Mouse (Mus musculus): ENCODE measurements around the gene 2010111I01Rik. TPM values are rescaled to one million over a fixed set of nuclear protein-coding genes. Genes with fewer than 3 reads are reported as not detected.

The 2010111I01Rik gene
- polyA plus RNA-seq, 1 experiment = 63.6 TPM

GRCm38 (mm10) chr13:63039848-63040247 lies 75.2 kb downstream of the 2010111I01Rik start:
- H3K27ac ChIP-seq (ENCODE audit: insufficient read depth, low read length) = no peak overlapping the region
- H3K9ac ChIP-seq (ENCODE audit: low read depth, poor library complexity, severe bottlenecking) = no peak overlapping the region
- TF ChIP-seq EP300 (IDR thresholded peaks at IDR 0.05; ENCODE audit: insufficient read depth, low read depth, low read length) (no peak), CTCF (IDR thresholded peaks at IDR 0.05; ENCODE audit: low read depth, low read length) (no peak), POLR2A (IDR thresholded peaks at IDR 0.05; ENCODE audit: insufficient read depth, low read length) (no peak)
- H3K9me3 ChIP-seq (replicated peaks; ENCODE audit: control insufficient read depth, insufficient read depth, low read length, poor library complexity, severe bottlenecking) = no peaks in the 10 kb centered on the region
- no peaks in the 10 kb centered on the region for H3K36me3 ChIP-seq (ENCODE audit: control insufficient read depth, insufficient read depth, low read length, poor library complexity, severe bottlenecking)
- no peaks in the 10 kb centered on the region for H3K4me1 ChIP-seq (ENCODE audit: control insufficient read depth, insufficient read depth, low read length)
- H3K27me3 ChIP-seq (ENCODE audit: control insufficient read depth, insufficient read depth, low read length, poor library complexity, severe bottlenecking) = no peaks in the 10 kb centered on the region
- H3K4me3 ChIP-seq (ENCODE audit: low read depth, low read length) = no peak overlapping the region

- no peak overlapping the region for H3K9ac ChIP-seq (ENCODE audit: low read depth, poor library complexity, severe bottlenecking)
- H3K27ac ChIP-seq (ENCODE audit: insufficient read depth, low read length) = no peak overlapping the region
- no peak overlapping the region for H3K4me3 ChIP-seq (ENCODE audit: low read depth, low read length)
- no peaks in the 10 kb centered on the region for H3K9me3 ChIP-seq (replicated peaks; ENCODE audit: control insufficient read depth, insufficient read depth, low read length, poor library complexity, severe bottlenecking)
- H3K36me3 ChIP-seq (ENCODE audit: control insufficient read depth, insufficient read depth, low read length, poor library complexity, severe bottlenecking) = no peaks in the 10 kb centered on the region
- H3K4me1 ChIP-seq (ENCODE audit: control insufficient read depth, insufficient read depth, low read length) = no peaks in the 10 kb centered on the region
- H3K27me3 ChIP-seq (ENCODE audit: control insufficient read depth, insufficient read depth, low read length, poor library complexity, severe bottlenecking) = no peaks in the 10 kb centered on the region
- TF ChIP-seq POLR2A (IDR thresholded peaks at IDR 0.05; ENCODE audit: insufficient read depth, low read length) = no peak
- peak; percentile 7 for TF ChIP-seq CTCF (IDR thresholded peaks at IDR 0.05; ENCODE audit: low read depth, low read length)
Measured at GRCm38 (mm10) chr13:63045504-63046205, 81.0 kb downstream of the 2010111I01Rik start.

- Histone ChIP-seq H3K4me3 (ENCODE audit: low read depth, low read length) (no peak overlapping the region), H3K4me1 (ENCODE audit: control insufficient read depth, insufficient read depth, low read length) (no peaks in the 10 kb centered on the region), H3K27ac (ENCODE audit: insufficient read depth, low read length) (no peak overlapping the region), H3K9me3 (replicated peaks; ENCODE audit: control insufficient read depth, insufficient read depth, low read length, poor library complexity, severe bottlenecking) (no peaks in the 10 kb centered on the region), H3K9ac (ENCODE audit: low read depth, poor library complexity, severe bottlenecking) (no peak overlapping the region), H3K27me3 (ENCODE audit: control insufficient read depth, insufficient read depth, low read length, poor library complexity, severe bottlenecking) (no peaks in the 10 kb centered on the region), H3K36me3 (ENCODE audit: control insufficient read depth, insufficient read depth, low read length, poor library complexity, severe bottlenecking) (no peaks in the 10 kb centered on the region)
- TF ChIP-seq POLR2A (IDR thresholded peaks at IDR 0.05; ENCODE audit: insufficient read depth, low read length) = no peak
- TF ChIP-seq EP300 (IDR thresholded peaks at IDR 0.05; ENCODE audit: insufficient read depth, low read depth, low read length) = no peak
- TF ChIP-seq CTCF (IDR thresholded peaks at IDR 0.05; ENCODE audit: low read depth, low read length) = peak; percentile 53
Measured at GRCm38 (mm10) chr13:63046206-63047020, 81.7 kb downstream of the 2010111I01Rik start.

- no peaks in the 10 kb centered on the region for H3K27me3 ChIP-seq (ENCODE audit: control insufficient read depth, insufficient read depth, low read length, poor library complexity, severe bottlenecking)
- H3K4me1 ChIP-seq (ENCODE audit: control insufficient read depth, insufficient read depth, low read length) = no peaks in the 10 kb centered on the region
- H3K9me3 ChIP-seq (replicated peaks; ENCODE audit: control insufficient read depth, insufficient read depth, low read length, poor library complexity, severe bottlenecking) = no peaks in the 10 kb centered on the region
- no peak overlapping the region for H3K27ac ChIP-seq (ENCODE audit: insufficient read depth, low read length)
- H3K36me3 ChIP-seq (ENCODE audit: control insufficient read depth, insufficient read depth, low read length, poor library complexity, severe bottlenecking) = no peaks in the 10 kb centered on the region
- no peak overlapping the region for H3K4me3 ChIP-seq (ENCODE audit: low read depth, low read length)
- TF ChIP-seq EP300 (IDR thresholded peaks at IDR 0.05; ENCODE audit: insufficient read depth, low read depth, low read length) = no peak
- no peak for TF ChIP-seq POLR2A (IDR thresholded peaks at IDR 0.05; ENCODE audit: insufficient read depth, low read length)
- no peak for TF ChIP-seq CTCF (IDR thresholded peaks at IDR 0.05; ENCODE audit: low read depth, low read length)
- H3K9ac ChIP-seq (ENCODE audit: low read depth, poor library complexity, severe bottlenecking) = no peak overlapping the region
Measured at GRCm38 (mm10) chr13:63063706-63064105, 99.0 kb downstream of the 2010111I01Rik start.

- Histone ChIP-seq H3K27me3 (ENCODE audit: control insufficient read depth, insufficient read depth, low read length, poor library complexity, severe bottlenecking) (no peaks in the 10 kb centered on the region), H3K4me1 (ENCODE audit: control insufficient read depth, insufficient read depth, low read length) (no peaks in the 10 kb centered on the region), H3K9me3 (replicated peaks; ENCODE audit: control insufficient read depth, insufficient read depth, low read length, poor library complexity, severe bottlenecking) (no peaks in the 10 kb centered on the region), H3K36me3 (ENCODE audit: control insufficient read depth, insufficient read depth, low read length, poor library complexity, severe bottlenecking) (no peaks in the 10 kb centered on the region), H3K27ac (ENCODE audit: insufficient read depth, low read length) (no peak overlapping the region), H3K9ac (ENCODE audit: low read depth, poor library complexity, severe bottlenecking) (no peak overlapping the region), H3K4me3 (ENCODE audit: low read depth, low read length) (no peak overlapping the region)
- TF ChIP-seq CTCF (IDR thresholded peaks at IDR 0.05; ENCODE audit: low read depth, low read length) (no peak), EP300 (IDR thresholded peaks at IDR 0.05; ENCODE audit: insufficient read depth, low read depth, low read length) (no peak), POLR2A (IDR thresholded peaks at IDR 0.05; ENCODE audit: insufficient read depth, low read length) (no peak)
Measured at GRCm38 (mm10) chr13:63066607-63067006, 101.9 kb downstream of the 2010111I01Rik start.
